Mouse (Mus musculus): ENCODE measurements around the gene Sod2. TPM values are rescaled to one million over a fixed set of nuclear protein-coding genes. Genes with fewer than 3 reads are reported as not detected.

The Sod2 gene
- 10 to 100 TPM; 39.6 to 54.0 TPM for total RNA-seq (2023)

DNA sequence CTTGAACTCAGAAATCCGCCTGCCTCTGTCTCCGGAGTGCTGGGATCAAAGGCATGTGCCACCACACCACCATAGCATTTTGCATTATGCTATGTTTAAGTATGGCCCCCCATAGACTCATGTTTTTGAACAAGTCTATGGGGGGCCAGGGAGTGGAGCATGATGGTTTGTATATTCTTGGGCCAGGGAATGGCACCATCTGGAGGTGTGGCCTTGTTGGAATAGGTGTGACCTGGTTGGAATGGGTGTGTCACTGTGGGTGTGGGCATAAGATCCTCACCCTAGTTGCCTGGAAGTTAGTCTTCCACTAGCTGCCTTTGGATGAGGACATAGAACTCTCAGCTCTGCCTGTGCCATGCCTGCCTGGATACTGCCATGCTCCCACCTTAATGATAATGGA lies at the start of gene Sod2:
Gene Sod2, plus strand, starts transcription at position 301 of the 400 bp plus-strand sequence.

DNA sequence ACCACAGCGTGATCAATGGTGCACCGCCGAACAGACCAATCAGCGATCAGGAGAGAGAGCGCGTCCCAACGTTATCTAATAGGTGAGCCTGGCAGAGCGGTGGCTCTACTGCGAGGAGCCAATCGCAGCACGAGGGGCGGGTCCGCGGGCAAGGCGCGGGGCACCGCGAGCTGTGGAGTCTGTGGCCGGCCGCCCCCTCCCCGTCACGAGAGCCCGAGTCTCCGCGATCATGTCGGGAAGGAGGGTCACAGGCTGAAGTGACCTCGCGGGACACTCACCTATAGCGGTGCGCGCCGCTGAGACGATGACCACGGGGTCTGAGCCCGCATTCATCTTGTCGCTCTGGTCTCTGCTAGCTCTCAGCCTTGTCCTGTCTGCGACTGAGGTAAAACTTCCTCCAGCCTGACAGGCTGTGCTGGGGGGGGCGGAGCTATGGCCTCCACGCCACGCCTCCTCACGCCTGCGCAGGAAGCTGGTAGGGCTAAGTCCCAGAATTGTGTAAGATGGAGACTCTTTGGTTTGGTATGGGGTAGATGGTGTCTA lies 46.2 kb upstream of the Sod2 start, which contains the start of gene Acat2:
Gene Acat2, minus strand, starts transcription at position 417 of the 543 bp plus-strand sequence.

DNA sequence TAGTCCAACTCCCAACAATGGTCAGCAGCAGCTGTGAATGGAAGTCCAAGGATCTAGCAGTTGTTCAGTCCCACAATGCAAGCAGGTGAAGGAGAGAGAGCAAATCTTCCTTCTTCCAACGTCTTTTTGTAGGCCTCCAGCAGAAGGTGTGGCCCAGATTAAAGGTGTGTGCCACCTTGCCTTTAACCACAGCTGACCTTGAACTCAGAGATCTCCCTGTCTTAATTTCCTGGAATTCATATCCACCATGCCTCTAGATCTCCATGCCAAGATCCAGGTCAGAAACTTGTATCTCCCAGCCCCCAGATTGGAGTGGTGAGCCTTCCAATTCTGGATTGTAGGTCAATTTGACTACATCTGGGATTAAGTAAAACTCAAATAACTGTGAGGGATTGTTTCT lies 12.6 kb upstream of the Sod2 start, which contains the start of gene Wtap:
Gene Wtap, minus strand, starts transcription at position 101 of the 400 bp plus-strand sequence.

DNA sequence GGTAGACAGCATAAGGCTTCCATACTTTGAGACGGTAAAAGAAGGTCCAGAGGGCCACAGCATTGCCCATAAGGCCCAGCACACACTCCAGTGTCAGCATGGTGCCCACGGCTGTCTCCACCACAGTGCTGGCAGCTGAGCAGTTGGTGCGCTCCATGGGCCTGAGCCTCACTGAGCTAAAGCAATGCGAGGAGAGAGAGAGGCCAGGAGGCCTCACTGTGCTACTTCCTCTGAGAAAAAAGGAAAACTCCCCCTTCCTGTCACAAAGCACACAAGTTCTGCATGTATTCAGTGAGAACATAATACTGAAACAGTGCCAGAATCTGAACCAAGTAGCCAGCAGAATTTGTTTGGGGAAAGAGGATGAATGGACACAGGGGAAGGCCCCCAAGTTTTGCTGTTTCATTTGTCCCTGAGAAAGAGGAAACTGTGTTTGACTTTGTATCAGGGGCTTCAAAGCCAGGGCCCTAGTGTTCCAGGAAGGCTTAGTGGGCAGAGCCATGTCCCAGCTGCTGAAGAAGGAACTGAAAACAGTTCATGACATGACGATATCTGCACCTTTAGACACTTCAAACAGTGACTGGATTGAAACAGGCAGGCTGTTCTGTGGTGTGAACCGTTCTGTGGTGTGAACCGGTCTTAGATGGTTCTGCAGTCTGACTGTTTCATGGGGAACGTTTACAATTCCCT lies 45.6 kb downstream of the Sod2 start, which contains the start of gene Gpr31b:
Gene Gpr31b, minus strand, starts transcription at position 173 of the 690 bp plus-strand sequence.

DNA sequence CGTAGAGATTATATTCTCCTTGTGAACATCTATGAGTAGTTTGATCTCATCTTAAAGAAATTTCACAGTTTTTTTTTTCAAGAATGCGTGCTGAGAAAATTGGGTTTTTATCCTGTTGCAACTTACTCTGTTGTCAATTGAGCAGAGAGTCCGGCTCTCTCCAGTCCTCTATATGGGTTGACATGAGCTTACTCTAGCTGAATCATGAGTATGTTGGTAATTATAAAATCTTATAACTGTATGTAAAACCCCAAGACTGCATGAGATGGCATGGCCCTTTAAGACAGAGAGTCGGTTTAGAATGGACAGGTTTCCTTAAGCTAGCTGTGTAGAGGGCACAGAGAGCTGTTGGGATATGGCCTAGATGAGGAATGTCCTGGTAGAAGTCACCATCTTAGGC lies 54.2 kb downstream of the Sod2 start, which contains the start of gene Tcp10b:
Gene Tcp10b, plus strand, starts transcription at position 301 of the 400 bp plus-strand sequence.

Other genes with a start within 250 kb of the Sod2 start
- gene Igf2r, start 237.2 kb upstream of the Sod2 start, total RNA-seq (2023): 10 to 100 TPM; 21.7 to 23.8 TPM
- gene Mas1, start 138.7 kb upstream of the Sod2 start, total RNA-seq (2023): not detected
- gene Mrgprh, start 130.8 kb upstream of the Sod2 start, total RNA-seq (2023): not detected
- 1 to 10 TPM in 1 of 2 experiments, not detected in 1; 1.0 TPM for gene Pnldc1, start 96.6 kb upstream of the Sod2 start, total RNA-seq (2023)
- 100 to 1,000 TPM in 1 of 2 experiments, 10 to 100 TPM in 1; 91.0 to 105 TPM for gene Tcp1, start 91.1 kb upstream of the Sod2 start, total RNA-seq (2023)
- 10 to 100 TPM; 47.5 to 48.5 TPM for gene Mrpl18, start 90.5 kb upstream of the Sod2 start, total RNA-seq (2023)
- not detected for gene Acat3, start 66.2 kb upstream of the Sod2 start, total RNA-seq (2023)
- gene Acat2, start 46.1 kb upstream of the Sod2 start, total RNA-seq (2023): 10 to 100 TPM in 1 of 2 experiments, 1 to 10 TPM in 1; 9.1 to 11.6 TPM
- gene Wtap, start 12.7 kb upstream of the Sod2 start, total RNA-seq (2023): 10 to 100 TPM; 64.7 to 72.5 TPM
- gene Gpr31b, start 45.5 kb downstream of the Sod2 start, total RNA-seq (2023): under 1 TPM; 0.44 to 0.53 TPM
- not detected for gene Tcp10b, start 54.3 kb downstream of the Sod2 start, total RNA-seq (2023)
- under 1 TPM; 0.22 to 0.71 TPM for gene Unc93a, start 125.0 kb downstream of the Sod2 start, total RNA-seq (2023)
- not detected for gene Smok2a, start 214.3 kb downstream of the Sod2 start, total RNA-seq (2023)
- not detected for gene Smok2b, start 223.4 kb downstream of the Sod2 start, total RNA-seq (2023)